Mouse (Mus musculus) heart, embryonic 14.5 days (tissue): ENCODE measurements around the gene Slbp. TPM values are rescaled to one million over a fixed set of nuclear protein-coding genes. Genes with fewer than 3 reads are reported as not detected.

Source experiments
- ATAC-seq: fragments of 200-750 bp; cut with Nextera tagmentation; 2 replicates; pipeline ENCODE4 v1.8.0; 2017; ENCODE audit warnings: low read depth, moderate TSS enrichment; ENCODE audit not compliant: insufficient number of reproducible peaks, insufficient read depth, low FRiP score
- H3K27ac ChIP-seq, 2 experiments: fragments of 200-500 bp in 1 of 2; fragments of 300-500 bp in 1 of 2; sonication (generic) in 1 of 2; replicated peaks in 1 of 2; 2 replicates each; pipeline ENCODE4 v1.5.1; 2012 to 2014; ENCODE audit warnings: low read depth in 2 of 2, low read length in 2 of 2, control low read depth in 1 of 2, mild to moderate bottlenecking in 1 of 2, mixed read lengths in 1 of 2; ENCODE audit not compliant: control insufficient read depth in 1 of 2, insufficient read depth in 1 of 2
- H3K27me3 ChIP-seq: fragments of 300-500 bp; sonication (generic); 2 replicates; pipeline ENCODE4 v1.6.1; 2014; ENCODE audit warnings: mild to moderate bottlenecking, low read length, control low read depth; ENCODE audit not compliant: control insufficient read depth, insufficient read depth
- H3K36me3 ChIP-seq: fragments of 300-500 bp; sonication (generic); 2 replicates; pipeline ENCODE4 v1.6.1; 2014; ENCODE audit warnings: mild to moderate bottlenecking, control low read depth, low read length, mixed read lengths; ENCODE audit not compliant: control insufficient read depth, insufficient read depth
- H3K4me1 ChIP-seq, 2 experiments: fragments of 200-500 bp in 1 of 2; fragments of 300-500 bp in 1 of 2; sonication (generic) in 1 of 2; 2 replicates each; pipeline ENCODE4 v1.6.1; 2012 to 2014; ENCODE audit warnings: low read length in 2 of 2, control low read depth in 1 of 2, mixed read lengths in 1 of 2; ENCODE audit not compliant: control insufficient read depth in 2 of 2, insufficient read depth in 2 of 2
- H3K4me2 ChIP-seq: fragments of 300-500 bp; sonication (generic); 2 replicates; pipeline ENCODE4 v1.6.1; 2014; ENCODE audit warnings: mild to moderate bottlenecking, low read length
- H3K4me3 ChIP-seq, 2 experiments: fragments of 200-500 bp in 1 of 2; fragments of 300-500 bp in 1 of 2; sonication (generic) in 1 of 2; 2 replicates each; pipeline ENCODE4 v1.5.1; 2012 to 2014; ENCODE audit warnings: low read length in 2 of 2, mild to moderate bottlenecking in 2 of 2, control low read depth in 1 of 2, low read depth in 1 of 2, moderate library complexity in 1 of 2; ENCODE audit not compliant: control insufficient read depth in 1 of 2, insufficient read depth in 1 of 2
- H3K9ac ChIP-seq: fragments of 300-500 bp; sonication (generic); 2 replicates; pipeline ENCODE4 v1.6.1; 2014; ENCODE audit warnings: mild to moderate bottlenecking, low read length
- H3K9me3 ChIP-seq: fragments of 300-500 bp; sonication (generic); 2 replicates; pipeline ENCODE4 v1.6.1; 2016; ENCODE audit warnings: low read length, control low read depth; ENCODE audit not compliant: control insufficient read depth
- WGBS: fragments of 180-500 bp; shearing (Covaris S2); extraction: QIAGEN DNeasy Blood & Tissue Kit; methylation state at CpG from one replicate; pipeline ENCODE4 v1.1.7; 2014; 5-methylcytosine and 5-hydroxymethylcytosine counted together
- polyA plus RNA-seq: library from polyadenylated mRNA; unstranded; fragments of >200 nt; fragmentation: Nextera tagmentation; extraction: Ambion mirVana; gene quantifications from 2 replicates; pipeline ENCODE4 v1.2.1, GENCODE M21; 2014

Gene Slbp
- polyA plus RNA-seq, 1 experiment from 2014 or later, result 102 TPM

DNA sequence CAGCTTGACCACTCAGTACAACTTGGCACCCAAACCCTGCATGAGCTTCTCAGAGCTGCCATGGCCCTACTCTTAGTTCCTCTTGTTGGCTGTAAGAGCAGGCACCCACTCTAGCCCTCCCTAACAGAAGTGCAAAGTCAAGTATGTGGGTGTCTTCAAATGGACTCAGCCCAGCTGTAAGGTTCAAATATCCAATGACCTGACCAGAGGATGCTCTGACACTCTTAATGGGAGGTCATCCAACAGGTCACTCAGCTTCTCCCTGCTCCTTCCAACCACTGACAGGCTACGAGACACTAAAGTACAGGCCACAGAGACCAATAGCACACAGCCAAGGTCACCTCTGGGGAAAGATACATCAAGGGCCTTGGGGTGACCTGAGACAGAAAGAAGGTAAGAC lies 43.1 kb downstream of the Slbp start:
- ATAC-seq, result no peak
- 91% methylated on average over 1 of the region's 1 CpGs for whole genome bisulfite sequencing
- H3K27me3 ChIP-seq, result no peaks in the 10 kb centered on the region
- peaks cover 85% of the 10 kb centered on the region for H3K36me3 ChIP-seq
- no peaks in the 10 kb centered on the region for H3K4me1 ChIP-seq
- no peak overlapping the region for H3K4me2 ChIP-seq
- no peaks in the 10 kb centered on the region for H3K9me3 ChIP-seq
- no peak overlapping the region for H3K9ac ChIP-seq
- no peak overlapping the region for H3K27ac ChIP-seq
- no peak overlapping the region for H3K4me3 ChIP-seq

DNA sequence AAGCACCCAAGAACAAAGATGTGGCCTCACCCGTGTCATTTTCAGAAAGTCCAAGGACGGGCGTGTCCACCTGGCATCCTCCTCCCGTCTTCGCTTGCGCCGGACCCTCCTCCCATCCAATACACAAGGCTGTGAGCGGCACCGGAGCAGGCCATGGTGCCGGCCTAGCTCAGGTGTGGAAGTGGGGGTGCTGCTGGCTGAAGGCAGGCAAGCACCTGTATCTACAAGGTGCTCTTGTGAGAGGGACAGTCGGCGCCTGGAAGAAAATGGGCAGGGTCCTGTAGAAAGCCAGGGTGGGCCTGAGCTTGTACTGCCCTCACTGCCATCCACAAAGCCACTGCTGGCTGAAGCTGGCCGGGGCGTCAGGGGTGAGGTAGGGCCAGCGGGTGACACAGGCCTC lies 44.9 kb downstream of the Slbp start:
- no peak overlapping the region for H3K27ac ChIP-seq
- no peaks in the 10 kb centered on the region for H3K4me1 ChIP-seq
- peaks cover 77% of the 10 kb centered on the region for H3K36me3 ChIP-seq
- H3K4me2 ChIP-seq, result no peak overlapping the region
- no peaks in the 10 kb centered on the region for H3K9me3 ChIP-seq
- H3K4me3 ChIP-seq, result no peak overlapping the region
- no peak for ATAC-seq
- 96% methylated on average over 15 of the region's 15 CpGs for WGBS
- H3K27me3 ChIP-seq, result no peaks in the 10 kb centered on the region
- H3K9ac ChIP-seq, result no peak overlapping the region

DNA sequence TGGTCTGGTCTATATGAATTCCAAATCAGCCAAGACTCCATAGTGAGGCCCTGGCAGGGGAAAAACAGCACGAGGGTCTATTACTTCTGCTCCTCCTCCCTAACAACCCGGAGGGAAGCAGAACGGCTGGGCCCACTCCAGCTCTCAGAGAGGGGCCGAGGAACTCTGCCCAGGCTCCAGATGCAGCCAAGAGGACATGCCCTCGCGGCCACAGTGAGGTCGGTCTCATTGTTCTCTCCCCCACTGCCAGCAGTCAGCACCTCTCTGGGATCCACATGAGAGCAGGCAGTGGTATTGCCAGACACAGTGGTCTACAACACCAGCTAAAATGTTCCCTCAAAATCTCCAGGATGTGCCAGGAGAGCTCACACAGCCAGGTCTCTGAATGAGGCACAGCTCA lies 45.7 kb downstream of the Slbp start:
- ATAC-seq, result no peak
- Histone ChIP-seq H3K9ac (no peak overlapping the region), H3K27me3 (no peaks in the 10 kb centered on the region), H3K4me2 (no peak overlapping the region), H3K36me3 (peaks cover 69% of the 10 kb centered on the region), H3K4me3 (no peak overlapping the region), H3K27ac (no peak overlapping the region), H3K4me1 (no peaks in the 10 kb centered on the region), H3K9me3 (no peaks in the 10 kb centered on the region)
- 76% methylated on average over 7 of the region's 7 CpGs for WGBS

DNA sequence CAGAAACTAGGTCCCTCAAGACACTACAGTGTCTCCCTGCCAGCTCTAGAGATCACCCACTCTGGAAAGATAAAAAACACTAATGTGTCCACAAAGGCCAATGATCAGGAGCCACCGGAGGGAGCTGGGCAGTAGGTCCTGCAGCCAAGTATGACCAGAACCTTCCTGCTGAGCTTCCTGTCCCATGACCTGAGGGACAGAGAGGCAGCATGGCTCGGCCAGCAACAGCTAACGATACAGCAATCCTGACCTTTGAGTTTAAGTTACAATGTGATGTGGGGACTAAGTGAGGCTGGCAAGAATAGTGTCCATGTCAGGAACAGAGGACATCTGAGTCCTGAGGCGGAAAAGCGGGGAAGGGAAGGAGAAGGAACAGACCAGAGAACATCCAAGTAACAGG lies 47.1 kb downstream of the Slbp start:
- WGBS, result 75% methylated on average over 5 of the region's 5 CpGs
- H3K36me3 ChIP-seq, result peaks cover 70% of the 10 kb centered on the region

DNA sequence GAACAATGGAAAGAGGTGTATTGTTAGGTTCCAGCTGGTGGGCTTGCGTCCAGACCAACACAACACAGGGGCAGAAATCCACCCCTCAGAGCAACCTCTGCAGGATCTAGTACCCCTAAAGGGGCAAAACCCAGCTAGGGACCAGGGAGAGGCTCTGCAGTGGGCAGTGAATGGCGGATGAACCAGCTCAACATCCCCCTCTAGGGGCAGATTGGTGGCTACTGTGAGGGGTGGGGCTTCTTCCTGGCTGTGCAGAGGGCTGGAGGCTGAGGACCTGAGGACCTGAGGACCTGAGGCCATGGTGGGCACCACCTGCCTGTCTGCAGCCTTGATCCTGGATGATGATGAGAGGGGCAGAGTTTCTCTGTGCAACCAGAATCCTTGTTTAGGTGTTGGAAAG lies 58.8 kb downstream of the Slbp start:
- no peaks in the 10 kb centered on the region for H3K9me3 ChIP-seq
- H3K4me2 ChIP-seq, result no peak overlapping the region
- 46% methylated on average over 2 of the region's 2 CpGs for WGBS
- ATAC-seq, result no peak
- H3K36me3 ChIP-seq, result 0 out of 2 replicates have a peak, but pooled peaks cover 9% of the 10 kb centered on the region
- no peak overlapping the region for H3K4me3 ChIP-seq
- no peak overlapping the region for H3K9ac ChIP-seq
- no peaks in the 10 kb centered on the region for H3K4me1 ChIP-seq
- H3K27me3 ChIP-seq, result no peaks in the 10 kb centered on the region
- H3K27ac ChIP-seq, result no peak overlapping the region

More for the DNA sequence above, 47.1 kb downstream of the Slbp start:
- Histone ChIP-seq H3K4me1 (no peaks in the 10 kb centered on the region), H3K27ac (0 out of 4 replicates have a peak overlapping the region, but pooled peaks of 1 of the 2 experiments have one; percentile 14), H3K9ac (no peak overlapping the region), H3K9me3 (no peaks in the 10 kb centered on the region), H3K4me3 (no peak overlapping the region), H3K4me2 (no peak overlapping the region), H3K27me3 (no peaks in the 10 kb centered on the region)
- ATAC-seq, result no peak

DNA sequence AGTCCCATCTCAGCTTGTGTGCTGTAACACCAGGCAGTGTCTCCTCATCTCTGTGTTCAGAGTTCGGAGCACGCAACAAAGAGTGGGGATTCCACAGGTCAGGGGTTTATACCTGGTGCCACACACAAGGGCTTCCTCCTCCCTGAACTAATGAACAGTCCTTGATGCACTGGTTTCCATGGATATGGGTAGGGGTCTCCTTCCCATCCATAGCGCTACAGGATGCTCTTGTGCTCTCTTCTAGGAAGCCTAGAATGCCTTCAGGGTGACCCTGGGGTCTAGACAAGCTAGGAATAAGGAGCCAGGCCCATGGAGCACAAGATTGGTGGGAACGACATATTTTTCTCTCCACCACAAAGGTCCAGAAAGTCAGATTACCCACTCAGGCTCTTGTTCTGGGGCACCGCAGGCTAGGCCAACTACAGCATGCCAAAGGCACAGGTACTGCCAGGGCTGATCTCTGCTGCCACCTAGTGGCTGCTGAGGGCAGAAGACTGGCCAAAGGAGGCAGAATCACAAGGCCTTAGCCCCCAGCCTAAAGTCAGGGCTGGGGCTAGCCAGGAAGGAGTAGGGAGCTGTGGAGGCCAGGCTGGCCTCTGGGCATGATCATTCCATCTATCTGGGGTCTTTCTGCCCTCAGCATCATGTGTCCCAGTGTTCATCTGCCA lies 63.0 kb downstream of the Slbp start:
- Histone ChIP-seq H3K4me3 (no peak overlapping the region), H3K36me3 (no peaks in the 10 kb centered on the region), H3K9ac (no peak overlapping the region), H3K4me1 (no peaks in the 10 kb centered on the region), H3K9me3 (no peaks in the 10 kb centered on the region), H3K27me3 (no peaks in the 10 kb centered on the region), H3K27ac (no peak overlapping the region), H3K4me2 (no peak overlapping the region)
- ATAC-seq, result no peak
- WGBS, result 64% methylated on average over 5 of the region's 5 CpGs

DNA sequence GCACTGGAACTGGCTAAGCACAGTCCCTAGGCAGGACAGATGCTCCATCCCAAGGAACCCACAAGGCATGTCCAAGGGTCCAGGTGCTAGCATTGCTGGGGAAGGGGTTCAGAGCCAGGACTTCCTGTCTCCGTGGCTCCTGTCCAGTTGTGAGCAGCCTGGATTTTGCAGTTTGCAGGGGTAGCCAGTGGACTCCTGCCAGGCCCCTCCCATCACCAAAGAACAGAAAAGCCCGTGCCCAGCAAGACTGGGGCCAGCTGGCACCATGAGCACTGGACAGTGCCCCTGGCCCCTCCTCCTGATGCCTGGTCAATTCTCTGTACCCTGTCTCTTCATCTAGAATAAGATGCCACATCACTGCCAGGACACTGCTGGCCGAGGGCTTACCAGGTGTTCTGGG lies 64.3 kb downstream of the Slbp start:
- ATAC-seq, result no peak
- no peaks in the 10 kb centered on the region for H3K4me1 ChIP-seq
- H3K36me3 ChIP-seq, result no peaks in the 10 kb centered on the region
- no peak overlapping the region for H3K9ac ChIP-seq
- no peaks in the 10 kb centered on the region for H3K9me3 ChIP-seq
- no peak overlapping the region for H3K4me3 ChIP-seq
- no peaks in the 10 kb centered on the region for H3K27me3 ChIP-seq
- no peak overlapping the region for H3K4me2 ChIP-seq
- 67% methylated on average over 3 of the region's 3 CpGs for WGBS
- no peak overlapping the region for H3K27ac ChIP-seq

DNA sequence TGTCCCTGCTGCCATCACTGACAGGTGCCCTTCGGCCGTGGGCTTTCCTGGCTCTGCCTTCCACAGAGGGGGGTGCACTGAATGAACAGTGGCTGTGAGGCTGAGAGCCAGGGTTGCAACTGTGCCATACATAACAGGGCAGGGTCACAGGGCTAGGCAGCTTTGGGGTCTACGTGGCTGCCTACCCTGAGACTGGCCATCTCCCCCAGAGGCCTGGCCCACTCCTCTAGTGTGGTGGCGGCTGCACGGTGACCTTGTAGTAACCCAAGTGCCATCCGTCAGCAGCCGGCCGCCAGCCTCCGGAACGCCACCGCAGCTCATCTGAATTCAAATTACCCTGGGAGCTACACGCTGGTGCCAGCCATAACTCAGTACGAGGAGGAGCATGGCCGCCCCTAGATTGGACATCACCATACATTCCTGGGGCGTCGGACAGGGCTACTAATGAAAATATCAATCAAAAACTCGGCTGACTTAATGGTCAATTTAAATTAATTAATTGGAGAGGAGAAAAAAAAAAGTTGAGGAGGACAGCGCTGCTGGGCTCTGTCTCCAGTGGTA lies 64.8 kb downstream of the Slbp start:
- Histone ChIP-seq H3K9me3 (no peaks in the 10 kb centered on the region), H3K4me3 (no peak overlapping the region), H3K4me2 (no peak overlapping the region), H3K27me3 (no peaks in the 10 kb centered on the region), H3K36me3 (no peaks in the 10 kb centered on the region), H3K9ac (no peak overlapping the region), H3K27ac (no peak overlapping the region), H3K4me1 (no peaks in the 10 kb centered on the region)
- ATAC-seq, result no peak
- WGBS, result 76% methylated on average over 18 of the region's 18 CpGs
